Comparison of ENCODE assay signal across 8 mouse cellular contexts in genomic region chr7:111083733-111084120, GRCm38 (mm10). TPM values are rescaled to one million over a fixed set of nuclear protein-coding genes. Genes with fewer than 3 reads are reported as not detected.
DNase-seq lines count a peak whose midpoint lies in the region; ATAC-seq and TF ChIP-seq lines count a peak whose summit lies in the region.

No protein-coding gene starts in this region.

- TF ChIP-seq CTCF in cerebellum, adult 2 months (IDR thresholded peaks at IDR 0.05; ENCODE audit: borderline replicate concordance, insufficient read depth, low read depth, low read length): no peak
- TF ChIP-seq CTCF in spleen, adult 2 months (IDR thresholded peaks at IDR 0.05; ENCODE audit: extremely low read depth, insufficient read depth, insufficient read length, insufficient replicate concordance): no peak

- TF ChIP-seq POLR2A in cerebellum, adult 2 months (IDR thresholded peaks at IDR 0.05; ENCODE audit: borderline replicate concordance, insufficient read depth, low read length): no peak
- no peak for TF ChIP-seq POLR2A in spleen, adult 2 months (IDR thresholded peaks at IDR 0.05; ENCODE audit: low read depth, low read length)

- peak overlapping the region; percentile 65 for H3K4me2 ChIP-seq in limb, embryonic 13.5 days (replicated peaks)
- H3K4me2 ChIP-seq in stomach, embryonic 16.5 days (ENCODE audit: low read depth, low read length): peak overlapping the region; percentile 74

- ATAC-seq in limb, embryonic 13.5 days (ENCODE audit: low FRiP score, low read depth): no peak
- ATAC-seq in stomach, embryonic 16.5 days (ENCODE audit: insufficient read depth, low FRiP score): no peak

- H3K27ac ChIP-seq in cerebellum, adult 2 months (ENCODE audit: insufficient read depth, low read length): peak overlapping the region; percentile 93; the same call in 1 of the 2 replicates
- H3K27ac ChIP-seq in spleen, adult 2 months (ENCODE audit: insufficient read depth, low read length): peak overlapping the region; percentile 93
- peak overlapping the region; percentile 100 for H3K27ac ChIP-seq in limb, embryonic 13.5 days
- H3K27ac ChIP-seq in stomach, embryonic 16.5 days (ENCODE audit: low read length): peak overlapping the region; percentile 100

- no peak for DNase-seq in cerebellum, adult 2 months
- no peak for DNase-seq in cerebellum, postnatal 36 days
- no peak for DNase-seq in spleen, adult 2 months (ENCODE audit: low read depth in 1 of 2, low spot score in 2 of 2)
- DNase-seq in spleen, adult 12 weeks (ENCODE audit: low spot score): no peak
- DNase-seq in urinary bladder, adult 2 months (ENCODE audit: low spot score): no peak
- DNase-seq in left cerebral cortex, postnatal 10 days (ENCODE audit: extremely low spot score in 1 of 2, low spot score in 2 of 2): no peak

- H3K27me3 ChIP-seq in cerebellum, adult 2 months (ENCODE audit: control insufficient read depth, insufficient read depth, low read length): no peaks in the 10 kb centered on the region
- H3K27me3 ChIP-seq in spleen, adult 2 months (ENCODE audit: control insufficient read depth, insufficient read depth, low read length): no peaks in the 10 kb centered on the region
- no peaks in the 10 kb centered on the region for H3K27me3 ChIP-seq in limb, embryonic 13.5 days
- H3K27me3 ChIP-seq in stomach, embryonic 16.5 days (ENCODE audit: control insufficient read depth, insufficient read depth, low read length): no peaks in the 10 kb centered on the region

- intact Hi-C loops in left cerebral cortex, postnatal 10 days (cut with DNase I): loop anchor here (2.0 to 10.0 kb wide), 3 partner anchors 39 to 161 kb away; no protein-coding TSS in a partner anchor

- WGBS in cerebellum, adult 2 months: 11% methylated on average over 4 of the region's 4 CpGs
- WGBS in spleen, adult 2 months: 8% methylated on average over 4 of the region's 4 CpGs
- WGBS in limb, embryonic 13.5 days: 10% methylated on average over 4 of the region's 4 CpGs
- 8% methylated on average over 4 of the region's 4 CpGs for WGBS in stomach, embryonic 16.5 days

- peak overlapping the region; percentile 82 for H3K4me3 ChIP-seq in cerebellum, adult 2 months (replicated peaks; ENCODE audit: insufficient read depth, low read depth, low read length)
- peak overlapping the region; percentile 79; the same call in 1 of the 2 replicates for H3K4me3 ChIP-seq in spleen, adult 2 months (ENCODE audit: extremely low read depth, insufficient read depth, insufficient read length)
- H3K4me3 ChIP-seq in limb, embryonic 13.5 days: peak overlapping the region; percentile 99
- peak overlapping the region; percentile 89 for H3K4me3 ChIP-seq in stomach, embryonic 16.5 days (replicated peaks; ENCODE audit: low read length)

- H3K4me1 ChIP-seq in cerebellum, adult 2 months (ENCODE audit: control insufficient read depth, insufficient read depth, low read length): no peaks in the 10 kb centered on the region; the same call in 1 of the 2 replicates
- peaks cover 2% of the 10 kb centered on the region; the same call in 1 of the 2 replicates for H3K4me1 ChIP-seq in spleen, adult 2 months (ENCODE audit: control insufficient read depth, insufficient read depth, insufficient read length)
- H3K4me1 ChIP-seq in limb, embryonic 13.5 days: peaks cover 22% of the 10 kb centered on the region
- H3K4me1 ChIP-seq in stomach, embryonic 16.5 days (ENCODE audit: control insufficient read depth, insufficient read depth, low read length): peaks cover 14% of the 10 kb centered on the region

- H3K36me3 ChIP-seq in spleen, adult 2 months (ENCODE audit: control insufficient read depth, insufficient read depth, low read length): peaks cover 24% of the 10 kb centered on the region
- H3K36me3 ChIP-seq in limb, embryonic 13.5 days: peaks cover 29% of the 10 kb centered on the region
- peaks cover 12% of the 10 kb centered on the region for H3K36me3 ChIP-seq in stomach, embryonic 16.5 days (ENCODE audit: control insufficient read depth, insufficient read depth, low read length)

- peak overlapping the region; percentile 91 for H3K9ac ChIP-seq in limb, embryonic 13.5 days
- peak overlapping the region; percentile 86 for H3K9ac ChIP-seq in stomach, embryonic 16.5 days (ENCODE audit: low read length)

- no peaks in the 10 kb centered on the region for H3K9me3 ChIP-seq in limb, embryonic 13.5 days
- no peaks in the 10 kb centered on the region for H3K9me3 ChIP-seq in stomach, embryonic 16.5 days (replicated peaks; ENCODE audit: control insufficient read depth, low read length)

RNA-seq across cellular contexts. Expression of gene Eif4g2, which starts 0.9 kb away (rescaled TPM):
- polyA plus RNA-seq in cerebellum, adult 2 months (2012; rRNA removed): 282 and 290 TPM in 2 replicates
- polyA plus RNA-seq in spleen, adult 2 months (2012; rRNA removed): 40.3 and 58.6 TPM in 2 replicates
- polyA plus RNA-seq in limb, embryonic 13.5 days (2015; fragmentation: Nextera tagmentation; extraction: Ambion mirVana): 823 and 917 TPM in 2 replicates
- 678 and 699 TPM in 2 replicates for polyA plus RNA-seq in stomach, embryonic 16.5 days (2015; fragmentation: Nextera tagmentation; extraction: Ambion mirVana)
- 383 and 397 TPM in 2 replicates for polyA plus RNA-seq in urinary bladder, adult 2 months (2012; rRNA removed)
- 100 to 1,000 TPM; 942 to 954 TPM for total RNA-seq in left cerebral cortex, postnatal 10 days (2021)

RNA-seq across cellular contexts. Expression of gene Ctr9, which starts 55.0 kb away (rescaled TPM):
- polyA plus RNA-seq in cerebellum, adult 2 months (2012; rRNA removed): 33.9 and 36.2 TPM in 2 replicates
- 5.8 and 6.0 TPM in 2 replicates for polyA plus RNA-seq in spleen, adult 2 months (2012; rRNA removed)
- 82.1 and 90.8 TPM in 2 replicates for polyA plus RNA-seq in limb, embryonic 13.5 days (2015; fragmentation: Nextera tagmentation; extraction: Ambion mirVana)
- polyA plus RNA-seq in stomach, embryonic 16.5 days (2015; fragmentation: Nextera tagmentation; extraction: Ambion mirVana): 54.4 and 57.3 TPM in 2 replicates
- 31.3 and 33.1 TPM in 2 replicates for polyA plus RNA-seq in urinary bladder, adult 2 months (2012; rRNA removed)
- total RNA-seq in left cerebral cortex, postnatal 10 days (2021): 10 to 100 TPM; 48.2 to 58.8 TPM
